Mouse (Mus musculus) cortical plate, adult 2 months (tissue): ENCODE measurements around the gene Grip1.

Experiments
- CTCF ChIP-seq: fragments of 200-500 bp; IDR thresholded peaks from 2 replicates; pipeline ENCODE4 v1.5.1; 2011; ENCODE audit warnings: mild to moderate bottlenecking, control low read depth, low read length; ENCODE audit not compliant: insufficient read depth; ENCODE audit errors: extremely low read depth
- POLR2A ChIP-seq: fragments of 200-500 bp; IDR thresholded peaks from 2 replicates; pipeline ENCODE4 v1.6.1; 2011; ENCODE audit warnings: mild to moderate bottlenecking, low read length, control low read depth; ENCODE audit not compliant: insufficient read depth; ENCODE audit errors: extremely low read depth

DNA sequence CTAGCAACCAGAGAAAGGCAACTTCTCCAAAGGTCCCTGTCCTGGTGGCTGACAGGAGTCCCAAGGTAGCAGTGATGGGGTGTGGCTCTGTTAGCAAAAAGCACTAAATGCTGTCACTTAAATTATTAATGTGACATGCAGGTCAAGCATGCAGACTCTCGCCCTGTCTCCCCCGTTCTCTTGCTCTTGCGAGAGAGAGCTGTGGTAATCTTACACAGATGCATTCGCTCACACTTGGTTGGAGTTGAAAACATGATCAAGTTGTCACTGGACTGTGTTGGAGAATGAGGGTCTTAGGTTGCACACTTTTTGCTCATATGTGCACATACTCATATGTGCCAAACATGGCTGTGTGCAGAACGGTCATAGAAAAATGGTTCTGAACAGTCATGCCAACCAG lies 176.8 kb downstream of the Grip1 start:
- TF ChIP-seq POLR2A (no peak), CTCF (no peak)
